Mouse (Mus musculus) ES-E14 (cell line): Measurements from ENCODE around the gene Cemip2. TPM values are rescaled to one million over a fixed set of nuclear protein-coding genes. Genes with fewer than 3 reads are reported as not detected.
"Not testable (repeated sequence)": the region's sequence is repeated elsewhere in the genome, so short reads cannot be mapped to it uniquely, and the experiment has no call there.

ENCODE experiments used
- DNase-seq: peaks from one replicate; pipeline ENCODE4 v3.0.0-alpha.2; 2013; ENCODE audit warnings: low read depth, low spot score
- H3K27ac ChIP-seq: 2 replicates; pipeline ENCODE4 v1.5.1; 2012; ENCODE audit warnings: low read depth, mild to moderate bottlenecking, low read length, moderate library complexity, mixed read lengths; ENCODE audit not compliant: poor library complexity, insufficient read depth, severe bottlenecking
- H3K36me3 ChIP-seq: 2 replicates; pipeline ENCODE4 v1.6.1; 2012; ENCODE audit warnings: mild to moderate bottlenecking, low read length, moderate library complexity, mixed read lengths; ENCODE audit not compliant: control insufficient read depth, poor library complexity, insufficient read depth, severe bottlenecking
- H3K4me1 ChIP-seq, 2 experiments: fragments of 150-350 bp in 1 of 2; sonication (generic) in 1 of 2; 2 replicates each; pipeline ENCODE4 v1.6.1; 2012; ENCODE audit warnings: low read length in 2 of 2, mild to moderate bottlenecking in 1 of 2, mixed read lengths in 1 of 2; ENCODE audit not compliant: control insufficient read depth in 2 of 2, insufficient read depth in 2 of 2, poor library complexity in 1 of 2
- H3K4me3 ChIP-seq, 2 experiments: fragments of 150-350 bp in 1 of 2; sonication (generic) in 1 of 2; 2 replicates each; pipeline ENCODE4 v1.5.1; 2012; ENCODE audit warnings: low read length in 2 of 2, low read depth in 1 of 2, mild to moderate bottlenecking in 1 of 2, mixed read lengths in 1 of 2; ENCODE audit not compliant: insufficient read depth in 1 of 2, poor library complexity in 1 of 2, severe bottlenecking in 1 of 2
- H3K9ac ChIP-seq: 2 replicates; pipeline ENCODE4 v1.6.1; 2012; ENCODE audit warnings: low read depth, mild to moderate bottlenecking, low read length, mixed read lengths; ENCODE audit not compliant: poor library complexity, insufficient read depth, severe bottlenecking
- H3K9me3 ChIP-seq: fragments of 150-350 bp; sonication (generic); 2 replicates; pipeline ENCODE4 v1.6.1; 2012; ENCODE audit warnings: low read depth, mild to moderate bottlenecking, low read length; ENCODE audit not compliant: control insufficient read depth, insufficient read depth
- CHD2 ChIP-seq: IDR thresholded peaks from 2 replicates; pipeline ENCODE4 v1.6.1; 2014; ENCODE audit warnings: mild to moderate bottlenecking, low read depth, low read length, inconsistent platforms
- HCFC1 ChIP-seq: IDR thresholded peaks from 2 replicates; pipeline ENCODE4 v1.6.1; 2012; ENCODE audit warnings: low read length, inconsistent platforms, borderline replicate concordance; ENCODE audit not compliant: insufficient read depth
- MAFK ChIP-seq: IDR thresholded peaks from 2 replicates; pipeline ENCODE4 v1.6.1; 2014; ENCODE audit warnings: mild to moderate bottlenecking, low read depth, low read length, inconsistent platforms; ENCODE audit not compliant: insufficient read depth
- ZC3H11A ChIP-seq: IDR thresholded peaks from 2 replicates; pipeline ENCODE4 v1.6.1; 2012; ENCODE audit warnings: low read depth, mild to moderate bottlenecking, inconsistent platforms, low read length, borderline replicate concordance
- ZNF384 ChIP-seq: IDR thresholded peaks from 2 replicates; pipeline ENCODE4 v1.6.1; 2012; ENCODE audit warnings: low read depth, low read length, inconsistent platforms
- in situ Hi-C, 2 experiments: fragments of 600-800 bp; cut with MboI; formaldehyde crosslinking; loops; one replicate each; pipeline ENCODE4 v1.15.1; 2025; ENCODE audit warnings: low sequenced_read_pairs in 2 of 2, inconsistent platforms in 1 of 2; ENCODE audit not compliant: unreplicated experiment in 2 of 2
- total RNA-seq: library from RNA; depleted of rRNA; stranded (reverse); fragments of 300-350 nt; gene quantifications from 2 replicates; pipeline ENCODE4 v1.2.3, GENCODE M21; 2012

Cemip2 gene
- total RNA-seq, 1 experiment, result 75.3 TPM

DNA sequence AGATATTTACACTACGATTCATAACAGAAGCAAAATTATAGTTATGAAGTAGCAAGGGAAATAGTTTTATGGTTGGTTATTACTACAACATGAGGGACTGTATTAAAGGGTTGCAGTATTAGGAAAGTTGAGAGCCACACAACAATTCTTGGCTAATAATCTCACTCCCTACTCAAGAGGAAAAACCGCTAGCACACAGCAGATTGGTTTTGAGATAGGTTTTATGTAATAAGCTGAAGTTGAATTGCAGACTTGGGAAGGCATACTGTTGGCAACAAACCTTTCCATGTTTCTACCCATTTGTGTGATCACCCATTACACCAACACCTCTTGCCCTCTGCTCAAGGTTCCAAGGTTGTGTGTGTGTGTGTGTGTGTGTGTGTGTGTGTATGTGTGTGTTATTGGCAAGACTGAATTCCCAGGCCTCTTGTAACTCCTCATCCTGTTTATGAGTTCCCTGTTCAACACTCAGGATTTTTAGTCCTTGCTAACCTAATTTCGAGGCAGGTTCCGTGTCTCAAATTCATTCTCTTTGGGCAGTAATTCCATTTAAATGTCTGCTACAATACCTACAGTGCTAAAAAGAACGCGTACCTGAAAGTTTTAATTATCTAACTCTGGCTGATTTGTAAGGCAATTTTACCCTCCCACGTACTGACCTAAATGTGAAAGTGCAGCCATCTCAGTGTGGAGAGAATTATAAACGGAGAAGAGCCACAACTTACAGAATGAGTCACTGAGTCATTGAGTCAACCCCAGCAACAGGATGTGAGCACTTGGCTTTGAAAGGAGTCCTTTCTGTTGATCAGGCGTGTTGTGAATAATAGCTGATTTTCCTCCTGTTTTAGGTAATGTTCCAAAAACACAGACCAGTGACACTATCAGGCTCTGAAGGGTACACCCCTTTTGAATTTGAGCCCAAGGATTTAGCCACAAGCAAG lies 85.1 kb downstream of the Cemip2 start:
- Histone ChIP-seq H3K36me3 (peaks cover 5% of the 10 kb centered on the region; the same call in 1 of the 2 replicates), H3K9ac (no peak overlapping the region), H3K9me3 (no peaks in the 10 kb centered on the region), H3K4me3 (no peak overlapping the region), H3K27ac (no peak overlapping the region), H3K4me1 (peaks cover 0 to 2% of the 10 kb centered on the region in 2 experiments; a peak in 1 of 4 replicates)
- in situ Hi-C loops, result loop anchor here in 1 of 2 experiments (25.0 kb wide), 1 partner anchor 449 kb away; no protein-coding TSS in a partner anchor
- TF ChIP-seq ZNF384 (no peak), MAFK (no peak), ZC3H11A (no peak), CHD2 (no peak), HCFC1 (no peak)
- no peak for DNase-seq

DNA sequence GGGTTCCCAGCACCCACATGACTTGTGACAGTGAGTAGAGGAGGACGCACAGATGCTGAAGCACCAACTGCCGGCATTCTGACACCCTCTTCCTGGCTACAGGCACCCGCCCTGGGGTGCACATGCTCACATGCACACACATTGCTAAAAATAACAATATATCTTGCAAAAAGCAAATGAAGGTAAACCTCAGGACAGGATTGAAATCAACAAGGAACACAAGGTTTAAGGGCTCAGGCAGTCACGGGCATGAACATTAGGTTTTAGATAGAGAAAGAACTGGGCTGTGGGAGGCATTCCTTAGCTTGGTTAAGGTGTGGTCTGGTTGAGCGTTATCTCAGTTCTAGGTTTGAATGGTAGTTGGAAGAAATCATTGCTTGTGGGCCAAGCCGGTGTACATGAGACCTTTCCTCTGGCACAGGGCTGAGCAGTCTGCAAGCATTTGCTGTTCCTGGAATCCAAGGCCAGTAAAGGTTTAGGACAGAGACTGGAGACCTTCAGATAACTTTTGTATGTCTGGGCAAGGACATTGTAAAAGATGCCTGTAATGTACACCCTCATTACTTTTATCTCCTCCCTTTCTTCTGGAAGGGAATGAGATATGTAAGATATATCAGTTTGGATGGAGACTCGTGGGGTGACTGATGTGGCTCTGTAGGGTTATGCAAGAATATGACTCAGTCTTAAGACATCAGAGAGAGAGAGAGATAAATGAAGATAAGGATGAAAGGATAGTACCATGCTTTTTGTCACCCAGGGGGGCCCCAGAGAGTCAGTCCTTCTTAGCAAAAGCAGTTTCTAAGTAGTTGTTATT lies 87.3 kb downstream of the Cemip2 start:
- in situ Hi-C loops, result loop anchor here in 1 of 2 experiments (25.0 kb wide), 1 partner anchor 447 kb away; no protein-coding TSS in a partner anchor
- DNase-seq, result no peak
- no peaks in the 10 kb centered on the region for H3K9me3 ChIP-seq
- no peak overlapping the region for H3K27ac ChIP-seq
- TF ChIP-seq HCFC1 (no peak), CHD2 (no peak), ZC3H11A (no peak), MAFK (no peak), ZNF384 (no peak)
- H3K4me1 ChIP-seq, result peaks cover 0 to 2% of the 10 kb centered on the region in 2 experiments; a peak in 1 of 4 replicates
- no peaks in the 10 kb centered on the region for H3K36me3 ChIP-seq
- no peak overlapping the region for H3K4me3 ChIP-seq
- H3K9ac ChIP-seq, result no peak overlapping the region

- H3K36me3 ChIP-seq, result no peaks in the 10 kb centered on the region
- H3K9me3 ChIP-seq, result no peaks in the 10 kb centered on the region
- H3K27ac ChIP-seq, result no peak overlapping the region
- H3K4me1 ChIP-seq, result peaks cover 0 to 2% of the 10 kb centered on the region in 2 experiments; a peak in 1 of 4 replicates
- no peak for TF ChIP-seq ZC3H11A
- no peak for TF ChIP-seq ZNF384
- TF ChIP-seq HCFC1, result no peak
- TF ChIP-seq MAFK, result no peak
- no peak for TF ChIP-seq CHD2
- in situ Hi-C loops, result loop anchor here in 1 of 2 experiments (25.0 kb wide), 1 partner anchor 446 kb away; no protein-coding TSS in a partner anchor
- DNase-seq, result no peak
- H3K4me3 ChIP-seq, result no peak overlapping the region
- H3K9ac ChIP-seq, result no peak overlapping the region
Observed at GRCm38 (mm10) chr19:21866094-21866493, 88.0 kb downstream of the Cemip2 start.

- not testable (repeated sequence) for H3K36me3 ChIP-seq, H3K4me3 ChIP-seq, H3K9ac ChIP-seq, H3K4me1 ChIP-seq, DNase-seq, H3K9me3 ChIP-seq, H3K27ac ChIP-seq
- in situ Hi-C loops, result loop anchor here in 1 of 2 experiments (25.0 kb wide), 1 partner anchor 446 kb away; no protein-coding TSS in a partner anchor
Observed at GRCm38 (mm10) chr19:21866756-21867155, 88.6 kb downstream of the Cemip2 start.
